Mouse (Mus musculus) stomach, postnatal 0 days (tissue): ENCODE results near the gene Zmynd10. TPM values are rescaled to one million over a fixed set of nuclear protein-coding genes. Genes with fewer than 3 reads are reported as not detected.
A peak's percentile ranks its signal among the peaks of the same experiment; 100 is the strongest.

Experiments used
- ATAC-seq: fragments of 200-750 bp; cut with Nextera tagmentation; 2 replicates; pipeline ENCODE4 v1.8.0; 2017; ENCODE audit not compliant: low FRiP score, low TSS enrichment
- DNase-seq: peaks from one replicate; pipeline ENCODE4 v3.0.0-alpha.2; 2016; ENCODE audit warnings: low spot score
- H3K27ac ChIP-seq: fragments of 300-500 bp; sonication (generic); replicated peaks from 2 replicates; pipeline ENCODE4 v1.5.1; 2014; ENCODE audit warnings: mild to moderate bottlenecking, control low read depth
- H3K27me3 ChIP-seq: fragments of 300-500 bp; sonication (generic); 2 replicates; pipeline ENCODE4 v1.6.1; 2014; ENCODE audit warnings: low read length; ENCODE audit not compliant: control insufficient read depth, insufficient read depth
- H3K36me3 ChIP-seq: fragments of 300-500 bp; sonication (generic); 2 replicates; pipeline ENCODE4 v1.6.1; 2014; ENCODE audit warnings: low read length, mixed read lengths; ENCODE audit not compliant: control insufficient read depth, insufficient read depth
- H3K4me1 ChIP-seq: fragments of 300-500 bp; sonication (generic); replicated peaks from 2 replicates; pipeline ENCODE4 v1.6.1; 2014; ENCODE audit warnings: antibody characterized with exemption; ENCODE audit not compliant: control insufficient read depth, insufficient read depth
- H3K4me2 ChIP-seq: fragments of 300-500 bp; sonication (generic); replicated peaks from 2 replicates; pipeline ENCODE4 v1.6.1; 2014; ENCODE audit warnings: low read depth, mild to moderate bottlenecking, control low read depth, moderate library complexity
- H3K4me3 ChIP-seq: fragments of 300-500 bp; sonication (generic); 2 replicates; pipeline ENCODE4 v1.5.1; 2014; ENCODE audit warnings: low read depth, low read length, control low read depth
- H3K9ac ChIP-seq: fragments of 300-500 bp; sonication (generic); 2 replicates; pipeline ENCODE4 v1.6.1; 2014; ENCODE audit warnings: mild to moderate bottlenecking, low read length, control low read depth, mixed read lengths
- H3K9me3 ChIP-seq: fragments of 300-500 bp; sonication (generic); 2 replicates; pipeline ENCODE4 v1.6.1; 2016; ENCODE audit warnings: low read length; ENCODE audit not compliant: control insufficient read depth
- CTCF ChIP-seq: IDR thresholded peaks from 2 replicates; pipeline ENCODE4 v1.5.1; 2016; ENCODE audit warnings: antibody characterized with exemption, low read depth, mild to moderate bottlenecking, moderate library complexity
- EP300 ChIP-seq: optimal IDR thresholded peaks from 2 replicates; pipeline ENCODE3; 2016; ENCODE audit warnings: antibody characterized with exemption
- WGBS: fragments of 180-500 bp; shearing (Covaris S2); extraction: QIAGEN DNeasy Blood & Tissue Kit; methylation state at CpG from one replicate; pipeline ENCODE4 v1.1.7; 2014; 5-methylcytosine and 5-hydroxymethylcytosine counted together
- polyA plus RNA-seq: library from polyadenylated mRNA; unstranded; fragments of >200 nt; fragmentation: Nextera tagmentation; extraction: Ambion mirVana; gene quantifications from 2 replicates; pipeline ENCODE4 v1.2.1, GENCODE M21; 2015

Gene Zmynd10
- polyA plus RNA-seq, 1 experiment from 2014 or later: 0.97 TPM

DNA sequence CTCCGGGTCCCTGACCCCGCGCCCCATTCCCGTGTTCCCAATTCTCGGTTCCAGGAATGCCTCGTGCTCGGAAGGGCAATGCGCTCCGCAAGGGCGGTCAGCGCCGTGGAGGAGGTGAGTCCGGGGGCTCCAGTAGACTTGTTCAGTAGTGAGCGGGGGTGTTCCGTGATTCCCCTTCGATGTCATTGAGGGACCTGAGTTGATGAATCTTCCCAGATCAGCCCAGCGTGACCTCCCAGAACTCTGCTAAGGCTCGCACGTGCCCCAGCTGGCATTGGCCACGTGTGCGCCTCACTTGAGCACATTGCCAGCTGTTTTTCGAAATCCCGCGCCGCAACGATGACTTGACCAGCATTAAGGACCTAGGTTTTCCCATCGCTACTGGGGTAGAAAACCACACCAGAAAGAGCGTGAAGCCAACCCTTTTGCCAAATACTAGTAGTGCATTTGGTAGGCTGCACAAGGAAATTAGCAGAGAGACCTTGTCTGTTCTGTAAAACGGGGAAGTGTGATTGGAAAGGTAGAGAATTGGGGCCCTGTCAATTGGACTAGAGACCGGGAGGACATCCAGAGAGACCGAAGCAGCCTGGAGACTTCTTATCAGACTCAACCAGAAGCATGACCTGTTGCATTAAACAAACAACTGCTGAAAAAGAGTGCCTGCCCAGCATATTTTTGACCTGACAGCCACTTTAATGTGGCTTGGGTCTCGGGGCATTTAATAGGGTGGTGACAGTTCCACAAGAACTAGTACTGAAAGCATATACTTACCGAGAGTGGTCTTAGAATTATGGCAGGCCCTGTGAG lies 40.9 kb downstream of the Zmynd10 start:
- peak overlapping the region; percentile 56 for H3K4me3 ChIP-seq
- 2% methylated on average over 33 of the region's 33 CpGs for WGBS

GRCm38 (mm10) chr9:107590058-107590772 lies 43.1 kb downstream of the Zmynd10 start:
- H3K9ac ChIP-seq: peak overlapping the region; percentile 13; the same call in 1 of the 2 replicates

More for the DNA sequence above, 40.9 kb downstream of the Zmynd10 start:
- H3K36me3 ChIP-seq: peaks cover 25% of the 10 kb centered on the region; the same call in 1 of the 2 replicates
- peak overlapping the region; percentile 63 for H3K9ac ChIP-seq
- peaks cover 4% of the 10 kb centered on the region for H3K4me1 ChIP-seq
- H3K9me3 ChIP-seq: no peaks in the 10 kb centered on the region
- ATAC-seq: peak; percentile 1; the same call in 1 of the 2 replicates
- peak overlapping the region; percentile 50; the same call in 1 of the 2 replicates for H3K27ac ChIP-seq
- peak; percentile 69 for DNase-seq
- H3K4me2 ChIP-seq: peak overlapping the region; percentile 74
- no peaks in the 10 kb centered on the region for H3K27me3 ChIP-seq
- TF ChIP-seq EP300 (peak; percentile 65), CTCF (no peak)

GRCm38 (mm10) chr9:107590773-107591060 lies 43.6 kb downstream of the Zmynd10 start:
- Histone ChIP-seq H3K4me2 (peak overlapping the region; percentile 29; the same call in 1 of the 2 replicates), H3K4me1 (peaks cover 4% of the 10 kb centered on the region), H3K27me3 (no peaks in the 10 kb centered on the region), H3K27ac (peak overlapping the region; percentile 89), H3K9ac (no peak overlapping the region), H3K36me3 (peaks cover 30% of the 10 kb centered on the region), H3K9me3 (no peaks in the 10 kb centered on the region), H3K4me3 (no peak overlapping the region)
- WGBS: 78% methylated on average over 6 of the region's 6 CpGs
- ATAC-seq (peak; percentile 27; the same call in 1 of the 2 replicates), DNase-seq (peak; percentile 68)
- TF ChIP-seq CTCF: no peak

More at GRCm38 (mm10) chr9:107590058-107590772, 43.1 kb downstream of the Zmynd10 start:
- 65% methylated on average over 25 of the region's 25 CpGs for WGBS
- Histone ChIP-seq H3K27ac (peak overlapping the region; percentile 89), H3K27me3 (no peaks in the 10 kb centered on the region), H3K4me1 (peaks cover 4% of the 10 kb centered on the region), H3K4me2 (peak overlapping the region; percentile 29; the same call in 1 of the 2 replicates), H3K4me3 (0 out of 2 replicates have a peak overlapping the region, but pooled peaks have one; percentile 6), H3K9me3 (no peaks in the 10 kb centered on the region), H3K36me3 (peaks cover 30% of the 10 kb centered on the region)
- DNase-seq (peak; percentile 94), ATAC-seq (peak; percentile 68)
- TF ChIP-seq EP300 (no peak), CTCF (peak; percentile 29; the same call in 1 of the 2 replicates)

DNA sequence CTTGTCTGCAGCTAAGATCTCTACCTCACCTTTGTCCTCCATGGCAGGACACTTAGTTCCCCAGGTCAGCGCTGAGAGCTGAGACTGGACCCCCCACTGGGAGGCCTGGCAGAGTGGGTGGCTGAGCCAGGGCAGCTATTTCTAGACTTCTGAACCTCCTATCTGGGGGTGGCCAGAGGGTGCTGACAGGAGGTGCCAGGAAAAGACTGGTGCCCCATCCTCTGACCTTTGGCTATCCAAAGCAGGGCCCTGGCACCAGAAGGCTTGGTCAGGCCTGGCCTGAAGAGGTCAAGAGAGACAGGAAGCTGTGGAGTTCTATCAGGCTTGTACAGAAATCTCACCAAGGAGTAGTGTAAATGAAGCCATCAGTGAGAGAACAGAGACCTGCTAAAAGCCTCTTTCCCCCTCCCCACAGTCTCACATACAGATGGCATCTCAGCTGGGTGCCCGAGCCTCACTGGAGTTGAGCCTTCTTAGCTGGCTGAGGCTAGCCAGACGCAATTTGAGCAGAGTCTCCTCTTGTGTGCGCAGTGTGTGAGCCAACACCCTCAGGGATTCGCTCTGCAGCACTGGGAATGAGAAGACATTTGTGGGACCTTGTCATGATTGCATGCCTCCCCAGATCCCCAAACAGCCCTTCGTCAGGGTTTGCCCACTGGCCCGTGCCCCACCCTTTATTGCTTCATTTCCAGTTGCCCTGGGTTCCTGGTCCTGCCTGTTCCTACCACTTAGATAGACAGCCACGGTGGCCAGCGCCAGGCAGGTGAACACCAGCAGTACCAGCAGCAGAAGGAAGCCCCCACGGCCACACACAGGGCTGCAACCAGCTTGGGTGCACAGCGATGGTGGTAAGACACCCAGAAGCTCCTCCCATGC lies 46.2 kb downstream of the Zmynd10 start:
- no peak overlapping the region for H3K4me2 ChIP-seq
- H3K27ac ChIP-seq: no peak overlapping the region
- DNase-seq (no peak), ATAC-seq (no peak)
- peaks cover 30% of the 10 kb centered on the region for H3K36me3 ChIP-seq
- H3K9ac ChIP-seq: no peak overlapping the region
- H3K4me1 ChIP-seq: peaks cover 2% of the 10 kb centered on the region
- no peak overlapping the region for H3K4me3 ChIP-seq
- WGBS: 78% methylated on average over 11 of the region's 11 CpGs
- no peak for TF ChIP-seq EP300
- TF ChIP-seq CTCF: no peak
- H3K9me3 ChIP-seq: no peaks in the 10 kb centered on the region
- H3K27me3 ChIP-seq: no peaks in the 10 kb centered on the region

DNA sequence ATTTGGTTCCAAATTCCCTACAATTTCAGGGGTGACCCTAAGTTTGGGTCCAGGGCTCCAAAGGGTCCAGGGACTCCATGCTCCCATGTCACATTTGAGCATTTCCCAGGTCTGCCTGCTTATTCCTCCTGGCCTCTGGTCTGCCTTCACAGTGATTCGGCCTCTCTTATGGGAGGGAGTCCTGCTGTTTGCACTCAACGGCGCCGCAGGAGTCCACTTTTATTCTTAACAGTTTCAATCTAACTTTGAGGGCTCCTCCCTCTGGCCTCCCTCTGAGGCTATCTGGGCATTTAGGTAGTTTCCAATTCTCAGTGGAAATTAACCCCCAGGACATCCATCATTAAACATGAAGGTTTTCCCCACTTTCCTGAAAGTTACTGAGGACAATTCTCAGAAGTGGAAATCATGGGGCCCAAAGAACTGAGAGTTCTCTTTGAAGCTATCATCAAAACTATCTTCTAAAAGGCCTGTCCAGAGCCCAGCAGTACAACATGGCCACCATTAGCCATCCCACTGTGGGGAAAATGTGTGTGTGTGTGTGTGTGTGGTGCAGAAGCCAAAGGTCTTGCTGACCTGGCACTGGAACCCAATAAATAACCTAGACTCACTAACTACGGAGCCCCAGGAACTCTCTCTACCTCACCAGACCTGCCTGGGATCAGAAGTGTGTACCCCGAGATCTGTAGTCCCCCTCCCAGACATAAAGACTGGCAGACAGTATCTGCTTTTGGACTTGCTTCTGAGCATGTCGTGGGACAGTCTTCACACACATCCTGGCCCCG lies 47.4 kb downstream of the Zmynd10 start:
- 69% methylated on average over 8 of the region's 8 CpGs for WGBS
- Histone ChIP-seq H3K4me2 (no peak overlapping the region), H3K27me3 (no peaks in the 10 kb centered on the region), H3K4me1 (no peaks in the 10 kb centered on the region), H3K4me3 (no peak overlapping the region), H3K27ac (no peak overlapping the region), H3K36me3 (peaks cover 30% of the 10 kb centered on the region), H3K9ac (no peak overlapping the region), H3K9me3 (no peaks in the 10 kb centered on the region)
- no peak for DNase-seq
- no peak for ATAC-seq
- TF ChIP-seq CTCF (no peak), EP300 (no peak)
